Mouse (Mus musculus) forebrain, embryonic 11.5 days (tissue): ENCODE measurements around the gene Ctdsp1. TPM values are rescaled to one million over a fixed set of nuclear protein-coding genes. Genes with fewer than 3 reads are reported as not detected.

Source experiments
- ATAC-seq: fragments of 200-750 bp; cut with Nextera tagmentation; replicated peaks from 2 replicates; pipeline ENCODE4 v1.8.0; 2017; ENCODE audit warnings: moderate TSS enrichment; ENCODE audit not compliant: low FRiP score
- DNase-seq: peaks from one replicate; pipeline ENCODE4 v3.0.0-alpha.2; 2017; ENCODE audit warnings: low spot score
- H3K27ac ChIP-seq: fragments of 300-500 bp; sonication (generic); 2 replicates; pipeline ENCODE4 v1.5.1; 2014; ENCODE audit warnings: low read depth, low read length
- H3K27me3 ChIP-seq: fragments of 300-500 bp; sonication (generic); 2 replicates; pipeline ENCODE4 v1.6.1; 2014; ENCODE audit warnings: mild to moderate bottlenecking, low read length, mixed read lengths; ENCODE audit not compliant: control insufficient read depth, insufficient read depth
- H3K36me3 ChIP-seq: fragments of 300-500 bp; sonication (generic); 2 replicates; pipeline ENCODE4 v1.6.1; 2014; ENCODE audit warnings: mild to moderate bottlenecking, low read length, moderate library complexity, mixed read lengths; ENCODE audit not compliant: control insufficient read depth, insufficient read depth
- H3K4me1 ChIP-seq: fragments of 300-500 bp; sonication (generic); replicated peaks from 2 replicates; pipeline ENCODE4 v1.6.1; 2014; ENCODE audit warnings: low read length, mixed read lengths; ENCODE audit not compliant: control insufficient read depth, insufficient read depth
- H3K4me2 ChIP-seq: fragments of 300-500 bp; sonication (generic); 2 replicates; pipeline ENCODE4 v1.6.1; 2014; ENCODE audit warnings: low read depth, mild to moderate bottlenecking, low read length, moderate library complexity, mixed read lengths; ENCODE audit not compliant: severe bottlenecking
- H3K4me3 ChIP-seq: fragments of 300-500 bp; sonication (generic); 2 replicates; pipeline ENCODE4 v1.5.1; 2014; ENCODE audit warnings: low read depth, low read length
- H3K9ac ChIP-seq: fragments of 300-500 bp; sonication (generic); 2 replicates; pipeline ENCODE4 v1.6.1; 2014; ENCODE audit warnings: low read length
- H3K9me3 ChIP-seq: fragments of 300-500 bp; sonication (generic); 2 replicates; pipeline ENCODE4 v1.6.1; 2016; ENCODE audit warnings: low read length, mixed read lengths; ENCODE audit not compliant: control insufficient read depth
- WGBS: fragments of 180-500 bp; shearing (Covaris S2); extraction: QIAGEN DNeasy Blood & Tissue Kit; methylation state at CpG from one replicate; pipeline ENCODE4 v1.1.7; 2014; 5-methylcytosine and 5-hydroxymethylcytosine counted together
- polyA plus RNA-seq: library from polyadenylated mRNA; unstranded; fragments of >200 nt; fragmentation: Nextera tagmentation; extraction: Ambion mirVana; gene quantifications from 2 replicates; pipeline ENCODE4 v1.2.1, GENCODE M21; 2014

Gene Ctdsp1
- polyA plus RNA-seq, 1 experiment from 2014 or later = 46.9 TPM

- ATAC-seq (no peak), DNase-seq (no peak)
- peaks cover under 1% of the 10 kb centered on the region; the same call in 1 of the 2 replicates for H3K4me1 ChIP-seq
- no peaks in the 10 kb centered on the region for H3K36me3 ChIP-seq
- WGBS = 84% methylated on average over 4 of the region's 4 CpGs
- H3K27me3 ChIP-seq = no peaks in the 10 kb centered on the region
- no peaks in the 10 kb centered on the region for H3K9me3 ChIP-seq
- no peak overlapping the region for H3K9ac ChIP-seq
- H3K4me3 ChIP-seq = no peak overlapping the region
- no peak overlapping the region for H3K4me2 ChIP-seq
- H3K27ac ChIP-seq = no peak overlapping the region
These were observed 17.9 kb upstream of the Ctdsp1 start for GRCm38 (mm10) chr1:74373372-74373771.

GRCm38 (mm10) chr1:74374980-74375379 lies 16.3 kb upstream of the Ctdsp1 start, which contains the start of gene Slc11a1:
Gene Slc11a1, plus strand, starts transcription at chr1:74375195.
- no peaks in the 10 kb centered on the region for H3K9me3 ChIP-seq
- DNase-seq = no peak
- H3K9ac ChIP-seq = no peak within 1 kb of the TSS; the same call in 1 of the 2 replicates
- no peaks in the 10 kb centered on the region for H3K27me3 ChIP-seq
- no peak within 1 kb of the TSS for H3K27ac ChIP-seq
- no peak for ATAC-seq
- H3K36me3 ChIP-seq = no peaks in the 10 kb centered on the region
- no peak within 1 kb of the TSS for H3K4me3 ChIP-seq
- H3K4me1 ChIP-seq = no peaks in the 10 kb centered on the region
- WGBS = 73% methylated on average over 8 of the region's 8 CpGs
- no peak within 1 kb of the TSS for H3K4me2 ChIP-seq

GRCm38 (mm10) chr1:74375561-74375960 lies 15.7 kb upstream of the Ctdsp1 start:
- Histone ChIP-seq H3K4me2 (no peak overlapping the region), H3K4me1 (no peaks in the 10 kb centered on the region), H3K27ac (no peak overlapping the region), H3K9ac (no peak overlapping the region), H3K4me3 (no peak overlapping the region), H3K27me3 (no peaks in the 10 kb centered on the region), H3K36me3 (no peaks in the 10 kb centered on the region), H3K9me3 (no peaks in the 10 kb centered on the region)
- ATAC-seq = no peak
- no peak for DNase-seq
- WGBS = 82% methylated on average over 10 of the region's 10 CpGs

GRCm38 (mm10) chr1:74376396-74376795 lies 14.9 kb upstream of the Ctdsp1 start:
- Histone ChIP-seq H3K27me3 (no peaks in the 10 kb centered on the region), H3K4me1 (no peaks in the 10 kb centered on the region), H3K4me3 (no peak overlapping the region), H3K9ac (no peak overlapping the region), H3K4me2 (no peak overlapping the region), H3K9me3 (no peaks in the 10 kb centered on the region), H3K36me3 (no peaks in the 10 kb centered on the region), H3K27ac (no peak overlapping the region)
- ATAC-seq = no peak
- DNase-seq = no peak
- WGBS = 91% methylated on average over 4 of the region's 4 CpGs

GRCm38 (mm10) chr1:74379058-74379504 lies 12.2 kb upstream of the Ctdsp1 start:
- Histone ChIP-seq H3K4me3 (no peak overlapping the region), H3K4me1 (no peaks in the 10 kb centered on the region), H3K36me3 (no peaks in the 10 kb centered on the region), H3K4me2 (no peak overlapping the region), H3K27ac (no peak overlapping the region), H3K9ac (no peak overlapping the region), H3K9me3 (no peaks in the 10 kb centered on the region), H3K27me3 (no peaks in the 10 kb centered on the region)
- ATAC-seq (no peak), DNase-seq (no peak)
- 87% methylated on average over 7 of the region's 7 CpGs for WGBS

- Histone ChIP-seq H3K4me2 (no peak overlapping the region), H3K4me1 (no peaks in the 10 kb centered on the region), H3K9ac (no peak overlapping the region), H3K27ac (no peak overlapping the region), H3K36me3 (no peaks in the 10 kb centered on the region), H3K9me3 (no peaks in the 10 kb centered on the region), H3K4me3 (no peak overlapping the region), H3K27me3 (no peaks in the 10 kb centered on the region)
- 90% methylated on average over 5 of the region's 5 CpGs for WGBS
- DNase-seq = no peak
- ATAC-seq = no peak
These were observed 10.8 kb upstream of the Ctdsp1 start for GRCm38 (mm10) chr1:74380484-74380883.

- Histone ChIP-seq H3K27me3 (no peaks in the 10 kb centered on the region), H3K36me3 (no peaks in the 10 kb centered on the region), H3K4me2 (no peak overlapping the region), H3K9ac (no peak overlapping the region), H3K4me3 (no peak overlapping the region), H3K9me3 (no peaks in the 10 kb centered on the region), H3K4me1 (no peaks in the 10 kb centered on the region), H3K27ac (no peak overlapping the region)
- ATAC-seq = no peak
- no peak for DNase-seq
- WGBS = 94% methylated on average over 10 of the region's 10 CpGs
These were observed 9.7 kb upstream of the Ctdsp1 start for GRCm38 (mm10) chr1:74381588-74382021.

- no peak overlapping the region for H3K9ac ChIP-seq
- no peaks in the 10 kb centered on the region for H3K27me3 ChIP-seq
- H3K4me2 ChIP-seq = no peak overlapping the region
- 95% methylated on average over 13 of the region's 13 CpGs for WGBS
- DNase-seq (no peak), ATAC-seq (no peak)
- no peak overlapping the region for H3K27ac ChIP-seq
- no peak overlapping the region for H3K4me3 ChIP-seq
- H3K9me3 ChIP-seq = no peaks in the 10 kb centered on the region
- H3K36me3 ChIP-seq = no peaks in the 10 kb centered on the region
- H3K4me1 ChIP-seq = peaks cover 3% of the 10 kb centered on the region; the same call in 1 of the 2 replicates
These were observed 7.9 kb upstream of the Ctdsp1 start for GRCm38 (mm10) chr1:74383385-74383784.

GRCm38 (mm10) chr1:74384525-74384924 lies 6.8 kb upstream of the Ctdsp1 start:
- Histone ChIP-seq H3K9me3 (no peaks in the 10 kb centered on the region), H3K27me3 (no peaks in the 10 kb centered on the region; the same call in 1 of the 2 replicates), H3K36me3 (no peaks in the 10 kb centered on the region), H3K4me1 (peaks cover 3% of the 10 kb centered on the region; the same call in 1 of the 2 replicates), H3K4me3 (no peak overlapping the region), H3K27ac (no peak overlapping the region), H3K4me2 (no peak overlapping the region), H3K9ac (no peak overlapping the region)
- DNase-seq (no peak), ATAC-seq (no peak)
- WGBS = 86% methylated on average over 8 of the region's 8 CpGs
